ENCODE assay signal across 9 mouse cellular contexts in genomic region chr1:87879494-87880325, GRCm38 (mm10). TPM values are rescaled to one million over a fixed set of nuclear protein-coding genes. Genes with fewer than 3 reads are reported as not detected.
DNase-seq lines count a peak whose midpoint lies in the region; TF ChIP-seq lines count a peak whose summit lies in the region.
"Had no signal": no experiment of that assay in that cellular context is flagged by ENCODE, and none has a peak within 500 bp of the region (broad histone marks: within the 10 kb centered on the region; RNA-seq: fewer than 3 reads in every experiment).

No protein-coding gene starts in this region.

- peak overlapping the region; percentile 82 for H3K27ac ChIP-seq in liver, adult 2 months (replicated peaks; ENCODE audit: insufficient read depth, low read depth, low read length)
- H3K27ac ChIP-seq: limb, embryonic 12.5 days had no signal

- peaks cover 32% of the 10 kb centered on the region; the same call in 1 of the 2 replicates for H3K79me2 ChIP-seq in liver, adult 2 months (ENCODE audit: control insufficient read depth, insufficient read depth, low read length)

- H3K4me3 ChIP-seq in liver, adult 2 months (ENCODE audit: insufficient read depth, low read depth, low read length), result no peak overlapping the region
- H3K4me3 ChIP-seq: limb, embryonic 12.5 days had no signal

- intact Hi-C loops in left cerebral cortex, postnatal 4 days (cut with DNase I), result no loop called here

- H3K36me3 ChIP-seq in liver, adult 2 months (ENCODE audit: control insufficient read depth, insufficient read depth, low read length), result peaks cover 5% of the 10 kb centered on the region; the same call in 1 of the 2 replicates

- TF ChIP-seq POLR2A in liver, adult 2 months (IDR thresholded peaks at IDR 0.05; ENCODE audit: extremely low read depth, insufficient read depth, low read length), result no peak

- no peaks in the 10 kb centered on the region for H3K27me3 ChIP-seq in liver, adult 2 months (ENCODE audit: control insufficient read depth, insufficient read depth, low read length)
- H3K27me3 ChIP-seq: limb, embryonic 12.5 days had no signal

- WGBS in liver, adult 2 months, result 4% methylated on average over 3 of the region's 3 CpGs

- H3K9ac ChIP-seq in liver, adult 2 months (ENCODE audit: low read depth, low read length), result peak overlapping the region; percentile 30; the same call in 1 of the 2 replicates
- H3K9ac ChIP-seq: limb, embryonic 12.5 days had no signal

- peaks cover 15% of the 10 kb centered on the region for H3K4me1 ChIP-seq in liver, adult 2 months (ENCODE audit: control insufficient read depth, insufficient read depth, low read length)

- no peak for TF ChIP-seq CTCF in liver, adult 2 months (IDR thresholded peaks at IDR 0.05; ENCODE audit: low read depth, low read length)

- DNase-seq in liver, adult 2 months (ENCODE audit: extremely low read depth, low read depth, low spot score), result peak; percentile 86
- no peak for DNase-seq in liver
- DNase-seq in cerebellum, adult 8-10 months, result peak; percentile 89
- peak; percentile 80 for DNase-seq in gastrocnemius, postnatal 25 days
- DNase-seq in kidney, adult 8-10 months, result peak; percentile 91 to 94
- DNase-seq in left cerebral cortex, postnatal 4 days, result peak; percentile 71
- peak; percentile 74 to 85 for DNase-seq in right cerebral cortex, adult 2 months (ENCODE audit: low spot score in 2 of 2)
- no peak for DNase-seq in thymus, postnatal 25 days

RNA-seq across cellular contexts. Expression of gene Dgkd, which starts 26.6 kb away (rescaled TPM):
- 12.4 and 14.8 TPM in 2 replicates for total RNA-seq in liver, adult 2 months (2014; rRNA removed)
- polyA plus RNA-seq in liver, adult 2 months (2012; rRNA removed), result 7.1 and 9.6 TPM in 2 replicates
- total RNA-seq in gastrocnemius, postnatal 25 days (2021), result 10 to 100 TPM; 28.5 to 34.6 TPM
- total RNA-seq in left cerebral cortex, postnatal 4 days (2021), result 100 to 1,000 TPM; 132 to 138 TPM

Comparison
In these comparisons a context has a peak if more than half of its experiments do, and no peak if none do; other contexts are left out.
1. DNase-seq: peak in liver, adult 2 months (single experiment), cerebellum, adult 8-10 months (single experiment), gastrocnemius, postnatal 25 days (single experiment), kidney, adult 8-10 months (2 of 2), left cerebral cortex, postnatal 4 days (single experiment) and right cerebral cortex, adult 2 months (2 of 2); none in liver (single experiment) and thymus, postnatal 25 days (single experiment).